Mouse (Mus musculus): ENCODE measurements around the gene Lcn11. TPM values are rescaled to one million over a fixed set of nuclear protein-coding genes. Genes with fewer than 3 reads are reported as not detected.

Gene Lcn11
- polyA plus RNA-seq, 1 experiment from 2014 or later, result not detected

GRCm38 (mm10) chr2:25774640-25775039 is 2.2 kb upstream of the Lcn11 start:
- no peaks in the 10 kb centered on the region for H3K9me3 ChIP-seq (ENCODE audit: control insufficient read depth, low read length)
- no peak overlapping the region for H3K4me2 ChIP-seq (ENCODE audit: low read length)
- H3K27ac ChIP-seq (replicated peaks; ENCODE audit: low read depth, low read length), result no peak overlapping the region
- H3K27me3 ChIP-seq (ENCODE audit: control insufficient read depth, insufficient read depth, low read length), result no peaks in the 10 kb centered on the region
- ATAC-seq (ENCODE audit: low FRiP score, low TSS enrichment) (no peak), DNase-seq (no peak)
- H3K4me3 ChIP-seq (replicated peaks; ENCODE audit: low read depth, low read length), result no peak overlapping the region
- no peaks in the 10 kb centered on the region for H3K4me1 ChIP-seq (ENCODE audit: control insufficient read depth, insufficient read depth, low read length)
- H3K9ac ChIP-seq (replicated peaks; ENCODE audit: low read length), result no peak overlapping the region
- no peaks in the 10 kb centered on the region for H3K36me3 ChIP-seq (ENCODE audit: control insufficient read depth, insufficient read depth, low read length)
- WGBS, result 84% methylated on average over 2 of the region's 2 CpGs

- 51% methylated on average over 3 of the region's 3 CpGs for WGBS
- ATAC-seq (ENCODE audit: low FRiP score, low TSS enrichment) (no peak), DNase-seq (no peak)
- H3K36me3 ChIP-seq (ENCODE audit: control insufficient read depth, insufficient read depth, low read length), result no peaks in the 10 kb centered on the region
- H3K4me2 ChIP-seq (ENCODE audit: low read length), result no peak overlapping the region
- H3K4me1 ChIP-seq (ENCODE audit: control insufficient read depth, insufficient read depth, low read length), result no peaks in the 10 kb centered on the region
- no peak overlapping the region for H3K27ac ChIP-seq (replicated peaks; ENCODE audit: low read depth, low read length)
- no peaks in the 10 kb centered on the region for H3K27me3 ChIP-seq (ENCODE audit: control insufficient read depth, insufficient read depth, low read length)
- no peak overlapping the region for H3K4me3 ChIP-seq (replicated peaks; ENCODE audit: low read depth, low read length)
- no peak overlapping the region for H3K9ac ChIP-seq (replicated peaks; ENCODE audit: low read length)
- no peaks in the 10 kb centered on the region for H3K9me3 ChIP-seq (ENCODE audit: control insufficient read depth, low read length)
Observed at GRCm38 (mm10) chr2:25775991-25776390, 826 bp upstream of the Lcn11 start.

- Histone ChIP-seq H3K4me2 (ENCODE audit: low read length) (no peak overlapping the region), H3K4me1 (ENCODE audit: control insufficient read depth, insufficient read depth, low read length) (no peaks in the 10 kb centered on the region), H3K36me3 (ENCODE audit: control insufficient read depth, insufficient read depth, low read length) (no peaks in the 10 kb centered on the region), H3K4me3 (replicated peaks; ENCODE audit: low read depth, low read length) (no peak overlapping the region), H3K9me3 (ENCODE audit: control insufficient read depth, low read length) (no peaks in the 10 kb centered on the region), H3K27ac (replicated peaks; ENCODE audit: low read depth, low read length) (no peak overlapping the region), H3K9ac (replicated peaks; ENCODE audit: low read length) (no peak overlapping the region), H3K27me3 (ENCODE audit: control insufficient read depth, insufficient read depth, low read length) (no peaks in the 10 kb centered on the region)
- no peak for ATAC-seq (ENCODE audit: low FRiP score, low TSS enrichment)
- 88% methylated on average over 9 of the region's 9 CpGs for WGBS
- DNase-seq, result no peak
Observed at GRCm38 (mm10) chr2:25779076-25779475, 2.3 kb downstream of the Lcn11 start.

- DNase-seq, result no peak
- WGBS, result 62% methylated on average over 4 of the region's 4 CpGs
- Histone ChIP-seq H3K4me2 (ENCODE audit: low read length) (no peak overlapping the region), H3K9ac (replicated peaks; ENCODE audit: low read length) (no peak overlapping the region), H3K4me3 (replicated peaks; ENCODE audit: low read depth, low read length) (no peak overlapping the region), H3K4me1 (ENCODE audit: control insufficient read depth, insufficient read depth, low read length) (no peaks in the 10 kb centered on the region), H3K27ac (replicated peaks; ENCODE audit: low read depth, low read length) (no peak overlapping the region), H3K9me3 (ENCODE audit: control insufficient read depth, low read length) (no peaks in the 10 kb centered on the region), H3K27me3 (ENCODE audit: control insufficient read depth, insufficient read depth, low read length) (no peaks in the 10 kb centered on the region), H3K36me3 (ENCODE audit: control insufficient read depth, insufficient read depth, low read length) (no peaks in the 10 kb centered on the region)
- ATAC-seq (ENCODE audit: low FRiP score, low TSS enrichment), result no peak
Observed at GRCm38 (mm10) chr2:25780921-25781320, 4.1 kb downstream of the Lcn11 start.

- H3K27me3 ChIP-seq (ENCODE audit: control insufficient read depth, insufficient read depth, low read length), result no peaks in the 10 kb centered on the region
- no peak within 1 kb of the TSS for H3K27ac ChIP-seq (replicated peaks; ENCODE audit: low read depth, low read length)
- H3K9ac ChIP-seq (replicated peaks; ENCODE audit: low read length), result no peak within 1 kb of the TSS
- DNase-seq (no peak), ATAC-seq (ENCODE audit: low FRiP score, low TSS enrichment) (no peak)
- no peaks in the 10 kb centered on the region for H3K36me3 ChIP-seq (ENCODE audit: control insufficient read depth, insufficient read depth, low read length)
- H3K4me2 ChIP-seq (ENCODE audit: low read length), result no peak within 1 kb of the TSS
- H3K9me3 ChIP-seq (ENCODE audit: control insufficient read depth, low read length), result no peaks in the 10 kb centered on the region
- H3K4me1 ChIP-seq (ENCODE audit: control insufficient read depth, insufficient read depth, low read length), result no peaks in the 10 kb centered on the region
- H3K4me3 ChIP-seq (replicated peaks; ENCODE audit: low read depth, low read length), result no peak within 1 kb of the TSS
- 84% methylated on average over 3 of the region's 3 CpGs for WGBS
Observed at GRCm38 (mm10) chr2:25781957-25782356, 5.1 kb downstream of the Lcn11 start, which contains the start of gene Gm13539. Gm13539 (plus strand) TSS chr2:25782257.

GRCm38 (mm10) chr2:25785573-25786322 is 8.9 kb downstream of the Lcn11 start:
- Histone ChIP-seq H3K4me2 (ENCODE audit: low read length) (no peak overlapping the region), H3K9ac (replicated peaks; ENCODE audit: low read length) (no peak overlapping the region), H3K27me3 (ENCODE audit: control insufficient read depth, insufficient read depth, low read length) (no peaks in the 10 kb centered on the region), H3K4me3 (replicated peaks; ENCODE audit: low read depth, low read length) (no peak overlapping the region), H3K9me3 (ENCODE audit: control insufficient read depth, low read length) (no peaks in the 10 kb centered on the region), H3K36me3 (ENCODE audit: control insufficient read depth, insufficient read depth, low read length) (no peaks in the 10 kb centered on the region), H3K27ac (replicated peaks; ENCODE audit: low read depth, low read length) (no peak overlapping the region), H3K4me1 (ENCODE audit: control insufficient read depth, insufficient read depth, low read length) (no peaks in the 10 kb centered on the region)
- ATAC-seq (ENCODE audit: low FRiP score, low TSS enrichment) (no peak), DNase-seq (no peak)
- 77% methylated on average over 5 of the region's 5 CpGs for WGBS

- Histone ChIP-seq H3K4me3 (replicated peaks; ENCODE audit: low read depth, low read length) (no peak overlapping the region), H3K27me3 (ENCODE audit: control insufficient read depth, insufficient read depth, low read length) (no peaks in the 10 kb centered on the region), H3K27ac (replicated peaks; ENCODE audit: low read depth, low read length) (no peak overlapping the region), H3K4me2 (ENCODE audit: low read length) (no peak overlapping the region), H3K9me3 (ENCODE audit: control insufficient read depth, low read length) (no peaks in the 10 kb centered on the region), H3K9ac (replicated peaks; ENCODE audit: low read length) (no peak overlapping the region), H3K4me1 (ENCODE audit: control insufficient read depth, insufficient read depth, low read length) (no peaks in the 10 kb centered on the region), H3K36me3 (ENCODE audit: control insufficient read depth, insufficient read depth, low read length) (no peaks in the 10 kb centered on the region)
- WGBS, result 97% methylated on average over 3 of the region's 3 CpGs
- DNase-seq (no peak), ATAC-seq (ENCODE audit: low FRiP score, low TSS enrichment) (no peak)
Observed at GRCm38 (mm10) chr2:25789092-25789491, 12.3 kb downstream of the Lcn11 start.

GRCm38 (mm10) chr2:25797635-25798034 is 20.8 kb downstream of the Lcn11 start:
- Histone ChIP-seq H3K36me3 (ENCODE audit: control insufficient read depth, insufficient read depth, low read length) (no peaks in the 10 kb centered on the region), H3K4me3 (replicated peaks; ENCODE audit: low read depth, low read length) (no peak overlapping the region), H3K27me3 (ENCODE audit: control insufficient read depth, insufficient read depth, low read length) (no peaks in the 10 kb centered on the region), H3K4me2 (ENCODE audit: low read length) (no peak overlapping the region), H3K9me3 (ENCODE audit: control insufficient read depth, low read length) (no peaks in the 10 kb centered on the region), H3K9ac (replicated peaks; ENCODE audit: low read length) (no peak overlapping the region), H3K4me1 (ENCODE audit: control insufficient read depth, insufficient read depth, low read length) (no peaks in the 10 kb centered on the region), H3K27ac (replicated peaks; ENCODE audit: low read depth, low read length) (no peak overlapping the region)
- ATAC-seq (ENCODE audit: low FRiP score, low TSS enrichment) (no peak), DNase-seq (peak; percentile 19)
- 41% methylated on average over 2 of the region's 2 CpGs for WGBS

GRCm38 (mm10) chr2:25798065-25798464 is 21.2 kb downstream of the Lcn11 start:
- ATAC-seq (ENCODE audit: low FRiP score, low TSS enrichment) (no peak), DNase-seq (no peak)
- Histone ChIP-seq H3K27ac (replicated peaks; ENCODE audit: low read depth, low read length) (no peak overlapping the region), H3K9ac (replicated peaks; ENCODE audit: low read length) (no peak overlapping the region), H3K4me1 (ENCODE audit: control insufficient read depth, insufficient read depth, low read length) (no peaks in the 10 kb centered on the region), H3K36me3 (ENCODE audit: control insufficient read depth, insufficient read depth, low read length) (no peaks in the 10 kb centered on the region), H3K4me3 (replicated peaks; ENCODE audit: low read depth, low read length) (no peak overlapping the region), H3K4me2 (ENCODE audit: low read length) (no peak overlapping the region), H3K9me3 (ENCODE audit: control insufficient read depth, low read length) (no peaks in the 10 kb centered on the region), H3K27me3 (ENCODE audit: control insufficient read depth, insufficient read depth, low read length) (no peaks in the 10 kb centered on the region)
- 27% methylated on average over 5 of the region's 5 CpGs for WGBS
